Mouse (Mus musculus) heart, embryonic 11.5 days (tissue): ENCODE data around the gene 2610301B20Rik. TPM values are rescaled to one million over a fixed set of nuclear protein-coding genes. Genes with fewer than 3 reads are reported as not detected.
"Not testable (repeated sequence)": the region's sequence is repeated elsewhere in the genome, so short reads cannot be mapped to it uniquely, and the experiment has no call there.

Source experiments
- ATAC-seq: fragments of 200-750 bp; cut with Nextera tagmentation; replicated peaks from 2 replicates; pipeline ENCODE4 v1.8.0; 2017; ENCODE audit warnings: moderate library complexity; ENCODE audit not compliant: insufficient number of reproducible peaks, low FRiP score, low TSS enrichment
- H3K27ac ChIP-seq: fragments of 300-500 bp; sonication (generic); 2 replicates; pipeline ENCODE4 v1.5.1; 2014; ENCODE audit warnings: mild to moderate bottlenecking, low read depth, low read length
- H3K27me3 ChIP-seq: fragments of 300-500 bp; sonication (generic); 2 replicates; pipeline ENCODE4 v1.6.1; 2014; ENCODE audit warnings: mild to moderate bottlenecking, low read length, mixed read lengths; ENCODE audit not compliant: control insufficient read depth, insufficient read depth
- H3K36me3 ChIP-seq: fragments of 300-500 bp; sonication (generic); 2 replicates; pipeline ENCODE4 v1.6.1; 2014; ENCODE audit warnings: mild to moderate bottlenecking, low read length, moderate library complexity, mixed read lengths; ENCODE audit not compliant: control insufficient read depth, insufficient read depth
- H3K4me1 ChIP-seq: fragments of 300-500 bp; sonication (generic); 2 replicates; pipeline ENCODE4 v1.6.1; 2014; ENCODE audit warnings: low read length; ENCODE audit not compliant: control insufficient read depth, insufficient read depth
- H3K4me2 ChIP-seq: fragments of 300-500 bp; sonication (generic); 2 replicates; pipeline ENCODE4 v1.6.1; 2014; ENCODE audit warnings: mild to moderate bottlenecking, moderate library complexity
- H3K4me3 ChIP-seq: fragments of 300-500 bp; sonication (generic); 2 replicates; pipeline ENCODE4 v1.5.1; 2014; ENCODE audit warnings: low read depth, low read length
- H3K9ac ChIP-seq: fragments of 300-500 bp; sonication (generic); 2 replicates; pipeline ENCODE4 v1.6.1; 2014; ENCODE audit warnings: mild to moderate bottlenecking, low read depth, low read length, moderate library complexity
- H3K9me3 ChIP-seq: fragments of 300-500 bp; sonication (generic); replicated peaks from 2 replicates; pipeline ENCODE4 v1.6.1; 2016; ENCODE audit warnings: low read length; ENCODE audit not compliant: control insufficient read depth
- WGBS: fragments of 180-500 bp; shearing (Covaris S2); extraction: QIAGEN DNeasy Blood & Tissue Kit; methylation state at CpG from one replicate; pipeline ENCODE4 v1.1.7; 2014; ENCODE audit not compliant: insufficient replicate concordance; 5-methylcytosine and 5-hydroxymethylcytosine counted together
- polyA plus RNA-seq: library from polyadenylated mRNA; unstranded; fragments of >200 nt; fragmentation: Nextera tagmentation; extraction: Ambion mirVana; gene quantifications from 2 replicates; pipeline ENCODE4 v1.2.1, GENCODE M21; 2014

2610301B20Rik gene
- polyA plus RNA-seq, 1 experiment from 2014 or later, result 24.9 TPM

DNA sequence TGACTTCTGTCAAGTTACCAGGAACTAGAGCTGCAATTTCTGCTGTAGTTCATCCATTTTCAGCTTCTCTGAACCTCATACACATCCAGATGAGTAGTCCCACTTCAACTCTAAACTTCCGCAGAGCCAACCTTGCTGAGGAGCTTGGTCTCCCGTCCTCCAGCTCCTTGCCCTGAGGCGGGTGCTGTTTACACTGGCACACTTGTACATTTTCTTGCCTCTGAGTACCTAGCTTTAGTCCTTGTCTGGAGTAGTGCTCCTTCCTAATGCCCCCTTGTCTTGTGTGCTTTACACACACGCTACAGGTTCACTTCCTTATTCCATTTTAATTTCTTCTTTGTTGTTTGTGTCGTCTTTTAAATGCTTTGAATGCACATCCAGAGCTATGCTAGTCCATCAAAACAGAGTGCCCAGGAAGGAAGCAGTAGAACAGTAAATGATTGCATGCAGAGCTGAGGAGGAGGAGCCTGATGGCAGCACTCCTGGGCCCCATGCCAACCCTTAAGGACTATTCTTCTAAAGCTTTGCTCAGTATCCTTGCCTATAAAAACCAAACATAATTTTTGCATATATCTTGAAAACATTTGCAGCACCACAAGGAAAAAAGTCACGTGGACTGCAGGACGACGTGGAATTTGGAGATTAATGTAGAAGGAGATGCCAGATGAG is 9.6 kb downstream of the 2610301B20Rik start:
- H3K4me3 ChIP-seq, result no peak overlapping the region

DNA sequence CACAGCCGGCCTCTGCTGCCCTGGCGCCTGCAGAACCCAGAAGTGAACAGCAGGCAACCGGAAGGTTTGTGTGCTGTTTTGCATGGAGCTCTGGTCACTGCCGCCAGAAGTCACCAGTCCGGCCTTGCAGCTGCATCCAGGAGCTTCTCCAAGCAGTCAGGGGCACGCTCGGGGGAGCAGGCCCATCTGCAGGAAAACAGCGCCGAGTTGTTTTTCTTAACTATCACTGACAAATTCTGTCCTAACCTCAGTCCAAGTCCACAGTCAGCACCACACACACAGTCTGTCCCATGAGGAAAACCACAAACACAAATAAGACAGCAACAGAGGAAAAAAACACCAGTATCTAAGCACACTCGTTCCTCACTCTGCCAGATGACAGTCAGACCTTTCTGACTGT is 14.5 kb downstream of the 2610301B20Rik start:
- no peaks in the 10 kb centered on the region for H3K27me3 ChIP-seq
- 93% methylated on average over 10 of the region's 10 CpGs for WGBS
- H3K9me3 ChIP-seq, result peaks cover 5% of the 10 kb centered on the region; the same call in 1 of the 2 replicates
- no peaks in the 10 kb centered on the region for H3K4me1 ChIP-seq
- no peak for ATAC-seq
- H3K27ac ChIP-seq, result no peak overlapping the region
- H3K4me3 ChIP-seq, result no peak overlapping the region
- H3K4me2 ChIP-seq, result no peak overlapping the region
- no peak overlapping the region for H3K9ac ChIP-seq
- peaks cover 13% of the 10 kb centered on the region for H3K36me3 ChIP-seq

More for the DNA sequence above, 9.6 kb downstream of the 2610301B20Rik start:
- no peak for ATAC-seq
- Histone ChIP-seq H3K27ac (no peak overlapping the region), H3K27me3 (no peaks in the 10 kb centered on the region), H3K4me1 (no peaks in the 10 kb centered on the region), H3K4me2 (no peak overlapping the region), H3K9me3 (0 out of 2 replicates have a peak, but pooled peaks cover 3% of the 10 kb centered on the region), H3K9ac (no peak overlapping the region), H3K36me3 (peaks cover 15% of the 10 kb centered on the region)
- 89% methylated on average over 8 of the region's 8 CpGs for WGBS

DNA sequence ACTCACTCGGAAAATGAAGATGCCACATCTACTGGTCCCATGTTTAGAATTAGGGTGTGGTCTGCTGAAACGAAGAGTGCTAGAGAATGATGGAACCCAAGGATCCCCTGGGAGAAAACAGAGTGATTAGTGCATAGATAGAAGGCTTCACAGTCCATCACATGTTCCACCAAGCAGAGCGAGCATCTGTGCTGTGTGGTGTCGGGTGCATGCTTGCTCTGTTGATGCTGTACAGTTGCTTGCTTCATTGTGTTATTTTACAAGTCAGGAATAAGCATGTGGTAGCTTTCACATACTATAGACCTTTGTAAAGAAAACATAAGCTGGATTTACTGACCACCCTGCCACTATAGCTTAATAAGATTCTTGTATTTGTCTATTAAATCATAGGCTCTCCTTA is 22.0 kb downstream of the 2610301B20Rik start:
- Histone ChIP-seq H3K27ac (no peak overlapping the region), H3K4me1 (no peaks in the 10 kb centered on the region), H3K4me3 (no peak overlapping the region), H3K36me3 (no peaks in the 10 kb centered on the region; the same call in 1 of the 2 replicates), H3K27me3 (no peaks in the 10 kb centered on the region), H3K9me3 (no peaks in the 10 kb centered on the region), H3K4me2 (no peak overlapping the region), H3K9ac (no peak overlapping the region)
- 82% methylated on average over 4 of the region's 4 CpGs for WGBS
- ATAC-seq, result no peak

DNA sequence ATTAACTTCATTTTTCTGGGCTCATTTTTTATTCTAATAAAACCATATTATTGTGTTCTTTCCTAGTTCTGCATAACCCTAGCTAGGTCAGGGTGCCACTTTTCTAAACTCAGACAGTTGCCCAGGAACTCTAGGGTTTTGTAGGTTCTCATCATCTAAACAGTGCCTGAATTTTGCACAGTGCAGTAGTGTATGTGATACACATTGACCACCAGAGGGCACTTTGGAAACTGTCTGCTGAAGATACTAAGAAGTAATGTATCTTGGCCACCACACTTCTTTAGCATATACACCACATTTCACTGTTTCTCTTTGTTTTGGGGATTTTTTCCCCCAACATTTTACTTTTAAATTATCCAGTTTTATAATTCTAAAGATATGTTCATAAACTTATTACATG is 22.6 kb downstream of the 2610301B20Rik start:
- no peaks in the 10 kb centered on the region for H3K4me1 ChIP-seq
- no peak for ATAC-seq
- no peak overlapping the region for H3K4me3 ChIP-seq
- no peak overlapping the region for H3K9ac ChIP-seq
- H3K27me3 ChIP-seq, result no peaks in the 10 kb centered on the region
- no peaks in the 10 kb centered on the region; the same call in 1 of the 2 replicates for H3K36me3 ChIP-seq
- H3K9me3 ChIP-seq, result no peaks in the 10 kb centered on the region
- no peak overlapping the region for H3K4me2 ChIP-seq
- H3K27ac ChIP-seq, result no peak overlapping the region

DNA sequence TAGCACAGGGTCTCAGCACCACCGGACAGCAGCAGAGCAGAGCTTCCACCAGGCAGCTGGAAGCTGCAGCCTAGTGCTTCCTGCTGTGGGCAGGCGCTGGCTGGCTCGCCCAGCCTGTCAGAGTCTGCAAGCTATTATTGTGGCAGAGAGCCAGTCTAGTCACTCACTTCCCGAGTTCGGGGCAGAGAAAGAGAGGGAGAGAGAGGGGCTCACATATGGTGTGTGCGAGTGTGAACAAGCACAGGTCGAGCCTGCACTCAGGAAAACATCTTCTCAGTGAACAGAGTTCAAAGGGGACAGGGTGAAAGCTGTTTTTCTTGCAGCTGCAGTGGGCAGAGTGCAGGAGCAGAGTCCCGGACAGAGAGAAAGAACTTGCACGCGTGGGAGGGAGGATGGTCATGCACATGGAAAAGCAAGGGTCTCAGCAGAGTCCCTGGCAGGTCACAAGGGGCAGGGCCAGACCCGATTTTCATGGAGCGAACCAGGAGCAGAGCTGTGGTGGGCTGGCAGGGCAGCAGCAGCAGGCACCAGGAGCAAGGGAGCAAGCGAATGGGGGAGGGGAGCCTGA is 31.0 kb downstream of the 2610301B20Rik start:
- H3K27me3 ChIP-seq, result no peaks in the 10 kb centered on the region
- peak overlapping the region; percentile 49 for H3K4me2 ChIP-seq
- H3K36me3 ChIP-seq, result no peaks in the 10 kb centered on the region
- no peak overlapping the region for H3K27ac ChIP-seq
- H3K4me3 ChIP-seq, result peak overlapping the region; percentile 12; the same call in 1 of the 2 replicates
- H3K9ac ChIP-seq, result peak overlapping the region; percentile 59; the same call in 1 of the 2 replicates
- peaks cover 11% of the 10 kb centered on the region for H3K4me1 ChIP-seq
- 9% methylated on average over 13 of the region's 13 CpGs for WGBS
- no peaks in the 10 kb centered on the region for H3K9me3 ChIP-seq
- peak; percentile 35; the same call in 1 of the 2 replicates for ATAC-seq

DNA sequence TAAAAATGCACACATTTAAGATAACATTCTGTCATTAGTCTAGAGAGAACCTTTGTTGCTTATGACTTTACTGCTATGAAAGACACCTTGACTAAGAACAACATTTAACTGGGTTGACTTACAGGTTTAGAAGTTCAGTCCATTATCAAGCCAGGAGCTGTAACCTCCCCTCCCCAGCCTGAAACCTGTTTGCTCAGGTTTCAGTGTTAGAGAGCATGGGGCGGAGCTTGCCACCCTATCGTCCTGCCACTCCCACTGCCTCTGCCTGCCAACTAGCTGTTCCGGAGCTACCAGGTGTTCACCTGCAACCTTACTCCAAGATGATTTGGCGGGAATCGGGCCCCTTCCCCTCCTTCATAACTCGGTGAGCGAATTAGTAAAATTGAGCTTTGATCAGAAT is 37.1 kb downstream of the 2610301B20Rik start:
- H3K9me3 ChIP-seq, H3K4me3 ChIP-seq, H3K4me2 ChIP-seq, H3K36me3 ChIP-seq, H3K4me1 ChIP-seq, H3K27ac ChIP-seq, H3K27me3 ChIP-seq, ATAC-seq, H3K9ac ChIP-seq: not testable (repeated sequence)
- 41% methylated on average over 7 of the region's 7 CpGs for WGBS

DNA sequence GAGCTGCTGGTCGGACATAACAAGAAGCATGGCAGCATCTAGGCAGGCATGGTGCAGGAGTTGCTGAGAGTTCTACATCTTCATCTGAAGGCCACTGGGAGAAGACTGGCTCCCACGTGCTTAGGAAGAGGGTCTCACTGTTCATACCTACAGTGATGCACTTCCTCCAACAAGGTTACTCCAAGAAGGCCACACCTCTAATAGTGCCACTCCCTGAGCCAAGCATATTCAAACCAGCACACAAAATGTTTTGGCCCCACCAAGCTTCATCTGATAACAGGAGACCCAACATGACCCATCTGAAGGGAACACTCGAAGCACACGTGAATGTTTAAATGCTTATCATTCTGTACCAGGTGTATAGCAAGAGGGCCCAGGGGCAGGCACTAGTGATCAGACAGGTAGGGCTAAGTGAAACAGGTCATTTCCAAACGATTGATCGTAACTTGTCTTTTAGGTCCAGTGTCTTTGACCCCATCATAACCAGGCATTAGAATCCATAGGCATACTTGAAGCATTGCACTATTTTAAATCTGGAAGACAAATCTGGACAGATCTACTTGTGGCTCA is 37.7 kb downstream of the 2610301B20Rik start:
- H3K36me3 ChIP-seq, result no peaks in the 10 kb centered on the region
- H3K9me3 ChIP-seq, result no peaks in the 10 kb centered on the region
- no peak overlapping the region for H3K4me3 ChIP-seq
- WGBS, result 71% methylated on average over 6 of the region's 6 CpGs
- ATAC-seq, result no peak
- no peak overlapping the region for H3K9ac ChIP-seq
- no peak overlapping the region for H3K27ac ChIP-seq
- no peaks in the 10 kb centered on the region for H3K4me1 ChIP-seq
- no peaks in the 10 kb centered on the region for H3K27me3 ChIP-seq
- no peak overlapping the region for H3K4me2 ChIP-seq

DNA sequence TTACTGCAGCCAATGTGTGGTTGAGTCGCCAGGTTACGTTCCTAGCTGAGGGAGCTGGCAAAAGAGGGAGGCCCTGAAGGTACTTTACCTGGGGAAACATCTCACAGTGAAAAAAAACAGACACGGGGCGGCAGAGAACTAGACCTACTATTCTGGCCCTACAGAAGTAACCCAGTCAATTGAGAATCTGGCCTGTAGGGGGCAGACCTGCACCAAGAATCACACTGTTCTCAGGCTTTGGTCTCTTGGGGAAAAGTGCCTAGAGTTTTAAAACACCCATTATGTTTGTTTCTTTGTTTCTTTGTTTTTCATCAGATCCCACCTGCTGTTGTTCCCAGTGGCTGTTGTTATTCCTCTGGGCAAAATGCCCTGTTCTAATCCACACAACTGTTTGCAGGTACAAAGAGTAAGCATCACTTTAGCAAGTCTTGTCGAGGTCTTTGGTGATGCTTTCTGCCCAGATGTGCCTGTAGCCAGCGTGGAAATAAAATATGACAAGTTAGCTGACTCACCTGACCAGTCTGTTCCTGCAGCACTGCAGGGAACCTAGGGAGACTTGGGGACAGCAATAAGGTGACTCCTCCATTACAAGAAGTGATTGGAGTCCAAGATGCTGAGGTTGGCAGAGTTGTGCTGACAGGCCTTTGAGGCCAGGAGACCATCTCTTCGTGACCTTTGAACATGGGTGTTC is 38.5 kb downstream of the 2610301B20Rik start:
- no peaks in the 10 kb centered on the region for H3K9me3 ChIP-seq
- no peak overlapping the region for H3K4me2 ChIP-seq
- no peak overlapping the region for H3K4me3 ChIP-seq
- no peak overlapping the region for H3K27ac ChIP-seq
- H3K27me3 ChIP-seq, result no peaks in the 10 kb centered on the region
- H3K36me3 ChIP-seq, result no peaks in the 10 kb centered on the region
- no peak for ATAC-seq
- no peaks in the 10 kb centered on the region for H3K4me1 ChIP-seq
- H3K9ac ChIP-seq, result no peak overlapping the region
- 28% methylated on average over 7 of the region's 7 CpGs for WGBS
